Mouse (Mus musculus) liver, postnatal 0 days (tissue): ENCODE measurements around the gene Zfp566.

ENCODE experiments used
- CTCF ChIP-seq: sonication (generic); IDR thresholded peaks from 2 replicates; pipeline ENCODE4 v1.5.1; 2016; ENCODE audit warnings: antibody characterized with exemption, low read depth
- EP300 ChIP-seq: IDR thresholded peaks from 2 replicates; pipeline ENCODE4 v1.6.1; 2016; ENCODE audit warnings: antibody characterized with exemption, low read depth, mild to moderate bottlenecking

DNA sequence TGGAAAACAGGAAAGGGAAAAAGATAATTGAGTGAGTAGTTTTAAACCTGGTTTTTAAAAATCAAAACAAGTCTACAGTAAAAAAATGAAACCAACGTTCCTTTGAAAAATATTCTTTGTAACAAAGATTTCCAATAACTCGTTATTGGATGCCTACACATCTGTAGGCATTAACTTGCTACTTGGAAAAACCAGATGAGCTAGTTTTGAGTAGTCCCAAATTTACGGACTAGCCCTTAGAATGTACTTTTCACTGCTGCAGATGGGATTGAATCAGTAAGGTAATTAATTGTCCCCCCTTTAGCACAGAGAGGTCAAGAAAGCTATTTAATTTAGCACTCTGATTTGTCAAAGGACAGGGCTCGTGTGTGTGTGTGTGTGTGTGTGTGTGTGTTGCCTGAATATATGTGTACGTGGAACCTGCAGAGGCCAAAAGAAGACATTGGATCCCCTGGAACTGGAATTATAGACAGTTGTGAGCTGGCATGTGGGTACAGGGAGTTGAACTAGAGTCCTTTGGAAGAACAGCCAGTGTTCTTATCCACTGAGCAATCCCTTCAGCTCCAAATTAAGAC is 5.3 kb upstream of the Zfp566 start:
- TF ChIP-seq CTCF: no peak
- TF ChIP-seq EP300: no peak
